Mouse (Mus musculus): ENCODE measurements around the gene Ccdc114. TPM values are rescaled to one million over a fixed set of nuclear protein-coding genes. Genes with fewer than 3 reads are reported as not detected.
"Not testable (repeated sequence)": the region's sequence is repeated elsewhere in the genome, so short reads cannot be mapped to it uniquely, and the experiment has no call there.

The Ccdc114 gene
- polyA plus RNA-seq, 1 experiment from 2014 or later, result 8.4 TPM

- no peak overlapping the region for H3K4me3 ChIP-seq (replicated peaks; ENCODE audit: low read depth, low read length)
- H3K9ac ChIP-seq (ENCODE audit: low read depth, low read length), result no peak overlapping the region
- 12% methylated on average over 20 of the region's 23 CpGs for WGBS
- no peaks in the 10 kb centered on the region for H3K4me1 ChIP-seq (replicated peaks; ENCODE audit: insufficient read depth, low read length)
- no peaks in the 10 kb centered on the region for H3K9me3 ChIP-seq (replicated peaks; ENCODE audit: low read length)
- TF ChIP-seq CTCF (IDR thresholded peaks at IDR 0.05; ENCODE audit: low read depth), result no peak
- H3K27ac ChIP-seq, result no peak overlapping the region
- no peak for DNase-seq (ENCODE audit: low spot score)
- H3K4me2 ChIP-seq (ENCODE audit: low read length), result no peak overlapping the region
- no peaks in the 10 kb centered on the region for H3K27me3 ChIP-seq (ENCODE audit: insufficient read depth, low read length)
- H3K36me3 ChIP-seq (ENCODE audit: insufficient read depth, low read length), result no peaks in the 10 kb centered on the region
- no peak for ATAC-seq (replicated peaks; ENCODE audit: low FRiP score, low read depth)
These were observed 4.9 kb downstream of the Ccdc114 start for GRCm38 (mm10) chr7:45928626-45929295.

DNA sequence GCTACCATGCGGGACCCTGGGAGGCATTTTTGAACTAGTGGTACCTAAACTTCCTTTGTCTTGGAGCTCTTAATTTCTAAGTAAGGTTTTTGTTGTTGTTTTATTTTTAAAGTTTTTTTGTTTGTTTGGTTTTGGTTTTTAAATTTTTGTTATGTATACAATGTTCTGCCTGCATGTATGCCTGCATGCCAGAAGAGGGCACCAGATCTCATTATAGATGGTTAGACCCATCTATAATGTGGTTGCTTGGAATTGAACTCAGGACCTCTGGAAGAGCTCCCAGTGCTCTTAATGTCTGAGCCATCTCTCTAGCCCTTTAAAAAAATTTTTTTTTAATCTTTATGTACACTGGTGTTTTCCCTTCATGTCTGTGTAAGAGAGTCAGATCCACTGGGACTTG is 5.8 kb downstream of the Ccdc114 start:
- no peak overlapping the region for H3K9ac ChIP-seq (ENCODE audit: low read depth, low read length)
- H3K9me3 ChIP-seq (replicated peaks; ENCODE audit: low read length), result no peaks in the 10 kb centered on the region
- no peak overlapping the region for H3K27ac ChIP-seq
- DNase-seq (ENCODE audit: low spot score) (no peak), ATAC-seq (replicated peaks; ENCODE audit: low FRiP score, low read depth) (no peak)
- no peaks in the 10 kb centered on the region for H3K27me3 ChIP-seq (ENCODE audit: insufficient read depth, low read length)
- no peak overlapping the region for H3K4me2 ChIP-seq (ENCODE audit: low read length)
- H3K4me1 ChIP-seq (replicated peaks; ENCODE audit: insufficient read depth, low read length), result no peaks in the 10 kb centered on the region
- TF ChIP-seq CTCF (IDR thresholded peaks at IDR 0.05; ENCODE audit: low read depth), result peak; percentile 55
- no peak overlapping the region for H3K4me3 ChIP-seq (replicated peaks; ENCODE audit: low read depth, low read length)
- WGBS, result 93% methylated on average over 1 of the region's 1 CpGs
- no peaks in the 10 kb centered on the region for H3K36me3 ChIP-seq (ENCODE audit: insufficient read depth, low read length)

- H3K4me3 ChIP-seq (replicated peaks; ENCODE audit: low read depth, low read length); H3K9ac ChIP-seq (ENCODE audit: low read depth, low read length); H3K9me3 ChIP-seq (replicated peaks; ENCODE audit: low read length); H3K4me1 ChIP-seq (replicated peaks; ENCODE audit: insufficient read depth, low read length); DNase-seq (ENCODE audit: low spot score); H3K4me2 ChIP-seq (ENCODE audit: low read length); H3K27me3 ChIP-seq (ENCODE audit: insufficient read depth, low read length); ATAC-seq (replicated peaks; ENCODE audit: low FRiP score, low read depth); H3K27ac ChIP-seq; H3K36me3 ChIP-seq (ENCODE audit: insufficient read depth, low read length): not testable (repeated sequence)
- WGBS, result 87% methylated on average over 12 of the region's 12 CpGs
These were observed 9.9 kb downstream of the Ccdc114 start for GRCm38 (mm10) chr7:45933766-45934165.

DNA sequence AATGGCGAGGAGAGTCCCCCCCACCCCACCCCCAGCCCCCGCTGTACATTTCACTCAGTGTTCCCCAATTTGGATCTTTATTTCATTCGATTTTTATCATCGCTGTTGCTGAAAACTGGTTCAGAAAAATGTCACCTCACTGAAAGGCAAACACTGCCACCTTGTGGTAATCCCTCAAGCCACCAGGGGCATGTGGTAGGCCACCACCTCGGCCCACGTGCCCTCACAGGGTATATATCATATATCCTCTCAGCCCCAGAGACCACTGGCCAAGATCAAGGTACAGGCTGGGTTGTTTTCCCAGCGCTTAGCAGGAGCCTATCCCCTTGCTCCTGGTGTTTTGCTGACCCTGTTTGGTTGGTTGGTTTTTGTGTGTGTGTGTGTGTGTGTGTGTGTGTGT is 11.2 kb downstream of the Ccdc114 start:
- Histone ChIP-seq H3K9ac (ENCODE audit: low read depth, low read length) (no peak overlapping the region), H3K36me3 (ENCODE audit: insufficient read depth, low read length) (no peaks in the 10 kb centered on the region), H3K9me3 (replicated peaks; ENCODE audit: low read length) (no peaks in the 10 kb centered on the region), H3K27me3 (ENCODE audit: insufficient read depth, low read length) (no peaks in the 10 kb centered on the region), H3K4me3 (replicated peaks; ENCODE audit: low read depth, low read length) (no peak overlapping the region), H3K4me1 (replicated peaks; ENCODE audit: insufficient read depth, low read length) (no peaks in the 10 kb centered on the region), H3K27ac (no peak overlapping the region), H3K4me2 (ENCODE audit: low read length) (no peak overlapping the region)
- ATAC-seq (replicated peaks; ENCODE audit: low FRiP score, low read depth) (peak; percentile 80), DNase-seq (ENCODE audit: low spot score) (peak; percentile 79)
- peak; percentile 90 for TF ChIP-seq CTCF (IDR thresholded peaks at IDR 0.05; ENCODE audit: low read depth)
- WGBS, result 9% methylated on average over 7 of the region's 7 CpGs

- WGBS, result 63% methylated on average over 2 of the region's 2 CpGs
- H3K27ac ChIP-seq, result no peak overlapping the region
- TF ChIP-seq CTCF (IDR thresholded peaks at IDR 0.05; ENCODE audit: low read depth), result no peak
- H3K4me2 ChIP-seq (ENCODE audit: low read length), result no peak overlapping the region
- no peak for DNase-seq (ENCODE audit: low spot score)
- H3K9ac ChIP-seq (ENCODE audit: low read depth, low read length), result no peak overlapping the region
- H3K4me1 ChIP-seq (replicated peaks; ENCODE audit: insufficient read depth, low read length), result no peaks in the 10 kb centered on the region
- H3K9me3 ChIP-seq (replicated peaks; ENCODE audit: low read length), result no peaks in the 10 kb centered on the region
- H3K4me3 ChIP-seq (replicated peaks; ENCODE audit: low read depth, low read length), result no peak overlapping the region
- ATAC-seq (replicated peaks; ENCODE audit: low FRiP score, low read depth), result no peak
- no peaks in the 10 kb centered on the region for H3K27me3 ChIP-seq (ENCODE audit: insufficient read depth, low read length)
- H3K36me3 ChIP-seq (ENCODE audit: insufficient read depth, low read length), result no peaks in the 10 kb centered on the region
These were observed 16.0 kb downstream of the Ccdc114 start for GRCm38 (mm10) chr7:45939836-45940235.

- Histone ChIP-seq H3K9ac (ENCODE audit: low read depth, low read length) (no peak overlapping the region), H3K27me3 (ENCODE audit: insufficient read depth, low read length) (no peaks in the 10 kb centered on the region), H3K4me3 (replicated peaks; ENCODE audit: low read depth, low read length) (no peak overlapping the region), H3K36me3 (ENCODE audit: insufficient read depth, low read length) (0 out of 2 replicates have a peak, but pooled peaks cover 4% of the 10 kb centered on the region), H3K27ac (no peak overlapping the region), H3K4me2 (ENCODE audit: low read length) (no peak overlapping the region), H3K4me1 (replicated peaks; ENCODE audit: insufficient read depth, low read length) (no peaks in the 10 kb centered on the region), H3K9me3 (replicated peaks; ENCODE audit: low read length) (no peaks in the 10 kb centered on the region)
- no peak for TF ChIP-seq CTCF (IDR thresholded peaks at IDR 0.05; ENCODE audit: low read depth)
- 88% methylated on average over 9 of the region's 9 CpGs for WGBS
- DNase-seq (ENCODE audit: low spot score) (no peak), ATAC-seq (replicated peaks; ENCODE audit: low FRiP score, low read depth) (no peak)
These were observed 18.1 kb downstream of the Ccdc114 start for GRCm38 (mm10) chr7:45941986-45942385.

DNA sequence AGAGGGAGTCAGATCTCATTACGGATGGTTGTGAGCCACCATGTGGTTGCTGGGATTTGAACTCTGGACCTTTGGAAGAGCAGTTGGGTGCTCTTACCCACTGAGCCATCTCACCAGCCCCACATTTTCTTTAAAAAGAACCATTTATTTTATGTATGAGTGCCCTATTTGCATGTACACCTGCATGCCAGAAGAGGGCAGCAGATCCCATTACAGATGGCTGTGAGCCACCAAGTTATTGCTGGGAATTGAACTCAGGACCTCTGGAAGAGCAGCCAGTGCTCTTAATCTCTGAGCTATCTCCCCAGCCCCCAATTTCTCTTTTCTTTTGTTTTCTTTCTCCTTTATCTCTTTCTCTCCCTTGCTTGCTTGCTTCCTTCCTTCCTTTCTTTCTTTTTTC is 19.4 kb downstream of the Ccdc114 start:
- H3K9ac ChIP-seq (ENCODE audit: low read depth, low read length); ATAC-seq (replicated peaks; ENCODE audit: low FRiP score, low read depth); H3K4me3 ChIP-seq (replicated peaks; ENCODE audit: low read depth, low read length); H3K36me3 ChIP-seq (ENCODE audit: insufficient read depth, low read length); H3K27ac ChIP-seq; H3K27me3 ChIP-seq (ENCODE audit: insufficient read depth, low read length); DNase-seq (ENCODE audit: low spot score); H3K4me2 ChIP-seq (ENCODE audit: low read length); H3K4me1 ChIP-seq (replicated peaks; ENCODE audit: insufficient read depth, low read length); H3K9me3 ChIP-seq (replicated peaks; ENCODE audit: low read length): not testable (repeated sequence)
- TF ChIP-seq CTCF (IDR thresholded peaks at IDR 0.05; ENCODE audit: low read depth), result peak; percentile 66
- 40% methylated on average over 1 of the region's 1 CpGs for WGBS
